Mouse (Mus musculus) liver, embryonic 16.5 days (tissue): ENCODE results near the gene Ncl. TPM values are rescaled to one million over a fixed set of nuclear protein-coding genes. Genes with fewer than 3 reads are reported as not detected.

Experiments
- ATAC-seq: fragments of 200-750 bp; cut with Nextera tagmentation; 2 replicates; pipeline ENCODE4 v1.8.0; 2017; ENCODE audit warnings: low read depth, mild to moderate bottlenecking, moderate number of reproducible peaks, moderate library complexity
- H3K27ac ChIP-seq: fragments of 300-500 bp; sonication (generic); 2 replicates; pipeline ENCODE4 v1.5.1; 2014; ENCODE audit warnings: mild to moderate bottlenecking, low read length
- H3K27me3 ChIP-seq: fragments of 300-500 bp; sonication (generic); 2 replicates; pipeline ENCODE4 v1.6.1; 2014; ENCODE audit warnings: low read depth, low read length, mixed read lengths; ENCODE audit not compliant: control insufficient read depth, insufficient read depth
- H3K36me3 ChIP-seq: fragments of 300-500 bp; sonication (generic); 2 replicates; pipeline ENCODE4 v1.6.1; 2014; ENCODE audit warnings: mild to moderate bottlenecking; ENCODE audit not compliant: control insufficient read depth, insufficient read depth
- H3K4me1 ChIP-seq: fragments of 300-500 bp; sonication (generic); 2 replicates; pipeline ENCODE4 v1.6.1; 2014; ENCODE audit warnings: low read depth, low read length, mixed read lengths; ENCODE audit not compliant: control insufficient read depth
- H3K4me2 ChIP-seq: fragments of 300-500 bp; sonication (generic); 2 replicates; pipeline ENCODE4 v1.6.1; 2014; ENCODE audit warnings: low read depth, low read length, mixed read lengths
- H3K4me3 ChIP-seq: fragments of 300-500 bp; sonication (generic); 2 replicates; pipeline ENCODE4 v1.5.1; 2014; ENCODE audit warnings: low read depth, mild to moderate bottlenecking, low read length
- H3K9ac ChIP-seq: fragments of 300-500 bp; sonication (generic); 2 replicates; pipeline ENCODE4 v1.6.1; 2014; ENCODE audit warnings: low read depth, low read length
- H3K9me3 ChIP-seq: fragments of 300-500 bp; sonication (generic); replicated peaks from 2 replicates; pipeline ENCODE4 v1.6.1; 2016; ENCODE audit warnings: low read length; ENCODE audit not compliant: control insufficient read depth
- WGBS: fragments of 180-500 bp; shearing (Covaris S2); extraction: QIAGEN DNeasy Blood & Tissue Kit; methylation state at CpG from one replicate; pipeline ENCODE4 v1.1.7; 2014; ENCODE audit not compliant: insufficient replicate concordance; 5-methylcytosine and 5-hydroxymethylcytosine counted together
- polyA plus RNA-seq: library from polyadenylated mRNA; unstranded; fragments of >200 nt; fragmentation: Nextera tagmentation; extraction: Ambion mirVana; gene quantifications from 2 replicates; pipeline ENCODE4 v1.2.1, GENCODE M21; 2015

Gene Ncl
- polyA plus RNA-seq, 1 experiment from 2014 or later: 175 TPM

- Histone ChIP-seq H3K4me1 (no peaks in the 10 kb centered on the region), H3K9me3 (no peaks in the 10 kb centered on the region), H3K4me2 (no peak overlapping the region), H3K27me3 (no peaks in the 10 kb centered on the region), H3K4me3 (no peak overlapping the region), H3K9ac (no peak overlapping the region), H3K36me3 (no peaks in the 10 kb centered on the region), H3K27ac (no peak overlapping the region)
- WGBS: 37% methylated on average over 10 of the region's 10 CpGs
- no peak for ATAC-seq
These were observed 12.8 kb upstream of the Ncl start for GRCm38 (mm10) chr1:86371997-86372396.

DNA sequence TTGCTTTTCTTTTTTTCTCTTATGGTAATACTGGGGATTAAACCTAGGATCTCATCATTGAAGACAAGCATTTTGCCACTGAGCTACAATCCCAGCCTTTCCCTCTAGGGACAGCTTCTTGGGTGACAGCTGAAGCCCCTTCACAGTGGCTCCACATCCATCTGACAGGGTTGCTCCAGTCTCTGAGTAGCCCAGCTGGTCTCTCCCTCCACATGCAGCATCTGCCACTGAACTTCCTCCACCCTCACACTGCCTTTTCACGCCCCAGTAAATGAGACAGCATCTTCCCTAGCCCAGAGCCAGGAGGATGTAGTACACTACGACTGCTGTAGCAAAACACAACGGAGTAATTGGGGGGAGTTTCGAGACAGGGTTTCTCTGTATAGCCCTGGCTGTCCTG lies 8.9 kb upstream of the Ncl start:
- Histone ChIP-seq H3K4me2 (no peak overlapping the region), H3K4me3 (no peak overlapping the region), H3K9ac (no peak overlapping the region), H3K9me3 (no peaks in the 10 kb centered on the region), H3K36me3 (no peaks in the 10 kb centered on the region), H3K4me1 (no peaks in the 10 kb centered on the region; the same call in 1 of the 2 replicates), H3K27me3 (no peaks in the 10 kb centered on the region), H3K27ac (no peak overlapping the region)
- WGBS: 44% methylated on average over 4 of the region's 4 CpGs
- no peak for ATAC-seq

DNA sequence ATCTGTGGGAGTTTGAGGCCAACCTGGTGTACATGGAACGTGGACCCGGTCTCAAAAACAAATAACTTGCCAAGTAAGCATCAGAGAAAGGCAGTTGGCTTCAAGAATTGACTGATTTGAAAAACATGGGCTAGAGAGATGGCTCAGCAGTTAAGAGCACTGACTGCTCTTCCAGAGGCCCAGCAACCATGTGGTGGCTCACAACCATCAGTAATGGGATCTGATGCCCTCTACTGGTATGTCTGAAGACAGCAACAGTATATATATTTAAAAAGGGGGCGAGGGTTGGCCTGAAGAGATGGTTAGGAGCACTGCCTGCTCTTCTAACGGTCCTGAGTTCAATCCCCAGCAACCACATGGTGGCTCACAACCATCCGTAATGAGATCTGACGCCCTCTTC lies 4.5 kb upstream of the Ncl start:
- no peaks in the 10 kb centered on the region for H3K36me3 ChIP-seq
- H3K27me3 ChIP-seq: no peaks in the 10 kb centered on the region
- WGBS: 17% methylated on average over 6 of the region's 6 CpGs
- no peak overlapping the region for H3K4me3 ChIP-seq
- no peaks in the 10 kb centered on the region for H3K9me3 ChIP-seq
- H3K27ac ChIP-seq: no peak overlapping the region
- no peak for ATAC-seq
- H3K4me1 ChIP-seq: peaks cover 12% of the 10 kb centered on the region
- H3K9ac ChIP-seq: no peak overlapping the region
- H3K4me2 ChIP-seq: no peak overlapping the region

GRCm38 (mm10) chr1:86361852-86362615 lies 2.8 kb upstream of the Ncl start:
- H3K4me3 ChIP-seq: no peak overlapping the region
- peaks cover 20% of the 10 kb centered on the region for H3K4me1 ChIP-seq
- H3K27ac ChIP-seq: no peak overlapping the region
- no peaks in the 10 kb centered on the region for H3K27me3 ChIP-seq
- no peaks in the 10 kb centered on the region for H3K9me3 ChIP-seq
- H3K4me2 ChIP-seq: no peak overlapping the region
- no peak overlapping the region for H3K9ac ChIP-seq
- H3K36me3 ChIP-seq: peaks cover 3% of the 10 kb centered on the region
- WGBS: 53% methylated on average over 4 of the region's 4 CpGs
- no peak for ATAC-seq

DNA sequence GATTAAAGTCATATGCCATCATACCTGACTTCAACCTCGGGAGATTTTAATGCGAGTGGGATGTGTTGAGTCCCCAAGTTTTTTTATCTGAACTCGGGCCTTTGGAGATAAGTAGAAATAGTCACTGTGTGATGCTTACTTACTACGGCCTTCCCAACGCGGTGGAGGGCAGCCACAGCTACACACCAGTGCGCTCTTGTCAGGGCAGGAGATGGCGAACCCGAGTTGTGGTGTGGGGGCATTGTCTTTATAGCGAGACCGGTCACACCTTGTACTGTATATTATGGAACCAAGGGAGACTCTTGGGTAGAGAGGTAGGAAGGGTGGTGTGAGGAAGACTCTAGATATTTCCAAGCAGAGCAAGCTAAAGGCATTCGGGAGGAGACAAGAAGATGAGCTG lies 1.2 kb upstream of the Ncl start:
- Histone ChIP-seq H3K4me3 (peak overlapping the region; percentile 86), H3K9me3 (no peaks in the 10 kb centered on the region), H3K36me3 (peaks cover 17% of the 10 kb centered on the region), H3K4me2 (peak overlapping the region; percentile 91), H3K9ac (peak overlapping the region; percentile 87), H3K4me1 (peaks cover 22% of the 10 kb centered on the region), H3K27ac (peak overlapping the region; percentile 79; the same call in 1 of the 2 replicates), H3K27me3 (no peaks in the 10 kb centered on the region)
- WGBS: 6% methylated on average over 12 of the region's 12 CpGs
- no peak for ATAC-seq

DNA sequence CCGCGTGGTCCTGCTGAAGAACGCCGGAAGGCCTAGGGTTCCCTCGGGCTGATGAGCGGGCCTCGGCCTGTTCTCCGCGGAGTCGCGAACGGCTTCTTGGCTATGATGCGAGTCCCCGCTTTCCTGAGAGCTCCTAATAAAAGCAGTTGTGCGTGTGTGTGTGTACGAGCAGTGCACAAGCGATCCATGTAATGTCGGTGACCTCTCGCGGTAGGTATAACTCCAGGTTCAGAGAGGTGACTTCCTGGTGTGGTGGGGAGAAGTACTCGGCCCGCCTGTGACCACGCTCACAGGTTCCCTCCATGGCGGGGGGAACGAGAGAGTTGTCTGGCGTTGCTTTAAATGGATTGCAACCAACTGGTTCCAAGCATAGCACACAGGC lies 589 bp upstream of the Ncl start:
- H3K27ac ChIP-seq: peak overlapping the region; percentile 79
- H3K4me2 ChIP-seq: peak overlapping the region; percentile 91
- no peaks in the 10 kb centered on the region for H3K27me3 ChIP-seq
- H3K9me3 ChIP-seq: no peaks in the 10 kb centered on the region
- peak overlapping the region; percentile 87 for H3K9ac ChIP-seq
- H3K4me1 ChIP-seq: peaks cover 22% of the 10 kb centered on the region
- ATAC-seq: no peak
- H3K36me3 ChIP-seq: peaks cover 24% of the 10 kb centered on the region
- peak overlapping the region; percentile 86 for H3K4me3 ChIP-seq
- WGBS: under 1% methylated on average over 26 of the region's 26 CpGs

- Histone ChIP-seq H3K4me1 (peaks cover 22% of the 10 kb centered on the region), H3K9ac (peak overlapping the region; percentile 89), H3K36me3 (peaks cover 38% of the 10 kb centered on the region), H3K4me3 (peak overlapping the region; percentile 86), H3K27me3 (no peaks in the 10 kb centered on the region), H3K4me2 (peak overlapping the region; percentile 98), H3K27ac (peak overlapping the region; percentile 97), H3K9me3 (no peaks in the 10 kb centered on the region)
- under 1% methylated on average over 41 of the region's 41 CpGs for WGBS
- peak; percentile 28 for ATAC-seq
These were observed 833 bp downstream of the Ncl start for GRCm38 (mm10) chr1:86358229-86358905.

DNA sequence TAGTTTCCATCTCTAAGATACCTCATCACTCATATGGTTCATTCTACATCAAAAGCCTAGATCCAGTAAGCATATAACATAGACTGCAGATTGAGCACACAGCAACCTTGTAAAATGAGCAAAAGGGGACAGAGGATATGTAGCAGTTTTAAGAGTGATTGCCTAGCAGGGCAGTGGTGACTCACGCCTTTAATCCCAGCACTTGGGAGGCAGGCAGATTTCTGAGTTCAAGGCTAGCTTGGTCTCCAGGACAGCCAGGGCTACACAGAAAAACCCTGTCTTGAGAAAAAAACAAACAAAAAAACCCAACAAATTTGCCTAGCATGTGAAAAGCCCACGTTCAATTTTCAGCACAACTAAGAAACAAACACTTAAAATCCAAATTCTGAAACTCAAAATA lies 5.0 kb downstream of the Ncl start:
- WGBS: 77% methylated on average over 2 of the region's 2 CpGs
- H3K4me2 ChIP-seq: no peak overlapping the region
- H3K27me3 ChIP-seq: no peaks in the 10 kb centered on the region

GRCm38 (mm10) chr1:86350576-86350975 lies 8.6 kb downstream of the Ncl start:
- no peaks in the 10 kb centered on the region for H3K4me1 ChIP-seq
- no peak overlapping the region for H3K9ac ChIP-seq
- no peak for ATAC-seq
- H3K27ac ChIP-seq: no peak overlapping the region
- H3K4me3 ChIP-seq: no peak overlapping the region
- 79% methylated on average over 8 of the region's 8 CpGs for WGBS
- peaks cover 70% of the 10 kb centered on the region for H3K36me3 ChIP-seq
- no peak overlapping the region for H3K4me2 ChIP-seq
- no peaks in the 10 kb centered on the region for H3K9me3 ChIP-seq
- H3K27me3 ChIP-seq: no peaks in the 10 kb centered on the region

More for the DNA sequence above, 5.0 kb downstream of the Ncl start:
- no peak for ATAC-seq
- H3K9me3 ChIP-seq: no peaks in the 10 kb centered on the region
- no peak overlapping the region for H3K4me3 ChIP-seq
- no peak overlapping the region for H3K9ac ChIP-seq
- peaks cover 10% of the 10 kb centered on the region for H3K4me1 ChIP-seq
- H3K27ac ChIP-seq: no peak overlapping the region
- peaks cover 76% of the 10 kb centered on the region for H3K36me3 ChIP-seq
